Mouse (Mus musculus) thymus, adult 2 months (tissue): ENCODE measurements around the gene Gpr182. TPM values are rescaled to one million over a fixed set of nuclear protein-coding genes. Genes with fewer than 3 reads are reported as not detected.

Experiments used
- DNase-seq: peaks from one replicate; pipeline ENCODE4 v3.0.0; 2021
- H3K27ac ChIP-seq: fragments of 200-500 bp; 2 replicates; pipeline ENCODE4 v1.5.1; 2012; ENCODE audit warnings: low read length, control low read depth; ENCODE audit not compliant: control insufficient read depth, insufficient read depth
- H3K27me3 ChIP-seq: fragments of 200-500 bp; 2 replicates; pipeline ENCODE4 v1.6.1; 2012; ENCODE audit warnings: mild to moderate bottlenecking, low read length, moderate library complexity, mixed read lengths; ENCODE audit not compliant: control insufficient read depth, insufficient read depth
- H3K36me3 ChIP-seq: fragments of 200-500 bp; 2 replicates; pipeline ENCODE4 v1.6.1; 2012; ENCODE audit warnings: mild to moderate bottlenecking, low read length, moderate library complexity; ENCODE audit not compliant: control insufficient read depth, insufficient read depth
- H3K4me1 ChIP-seq: fragments of 200-500 bp; replicated peaks from 2 replicates; pipeline ENCODE4 v1.6.1; 2012; ENCODE audit warnings: low read length; ENCODE audit not compliant: control insufficient read depth, insufficient read depth
- H3K4me3 ChIP-seq: fragments of 200-500 bp; 2 replicates; pipeline ENCODE4 v1.5.1; 2012; ENCODE audit warnings: mild to moderate bottlenecking, low read length, control low read depth, moderate library complexity; ENCODE audit not compliant: control insufficient read depth, insufficient read depth
- CTCF ChIP-seq: fragments of 200-500 bp; IDR thresholded peaks from 2 replicates; pipeline ENCODE4 v1.5.1; 2012; ENCODE audit warnings: mild to moderate bottlenecking, control low read depth, low read length, moderate library complexity, borderline replicate concordance; ENCODE audit not compliant: control insufficient read depth, poor library complexity, insufficient read depth; ENCODE audit errors: extremely low read depth
- POLR2A ChIP-seq: fragments of 200-500 bp; IDR thresholded peaks from 2 replicates; pipeline ENCODE4 v1.6.1; 2012; ENCODE audit warnings: mild to moderate bottlenecking, low read length, control low read depth, moderate library complexity; ENCODE audit not compliant: control insufficient read depth, poor library complexity, insufficient read depth; ENCODE audit errors: extremely low read depth
- WGBS: fragments of 180-500 bp; shearing (Covaris S2); methylation state at CpG from one replicate; pipeline ENCODE4 v1.1.7; 2018; 5-methylcytosine and 5-hydroxymethylcytosine counted together
- polyA plus RNA-seq: library from polyadenylated mRNA; depleted of rRNA; stranded (reverse); fragments of >200 nt; gene quantifications from 2 replicates; pipeline ENCODE4 v1.2.3, GENCODE M21; 2012

The Gpr182 gene
- polyA plus RNA-seq, 1 experiment = 2.3 TPM

DNA sequence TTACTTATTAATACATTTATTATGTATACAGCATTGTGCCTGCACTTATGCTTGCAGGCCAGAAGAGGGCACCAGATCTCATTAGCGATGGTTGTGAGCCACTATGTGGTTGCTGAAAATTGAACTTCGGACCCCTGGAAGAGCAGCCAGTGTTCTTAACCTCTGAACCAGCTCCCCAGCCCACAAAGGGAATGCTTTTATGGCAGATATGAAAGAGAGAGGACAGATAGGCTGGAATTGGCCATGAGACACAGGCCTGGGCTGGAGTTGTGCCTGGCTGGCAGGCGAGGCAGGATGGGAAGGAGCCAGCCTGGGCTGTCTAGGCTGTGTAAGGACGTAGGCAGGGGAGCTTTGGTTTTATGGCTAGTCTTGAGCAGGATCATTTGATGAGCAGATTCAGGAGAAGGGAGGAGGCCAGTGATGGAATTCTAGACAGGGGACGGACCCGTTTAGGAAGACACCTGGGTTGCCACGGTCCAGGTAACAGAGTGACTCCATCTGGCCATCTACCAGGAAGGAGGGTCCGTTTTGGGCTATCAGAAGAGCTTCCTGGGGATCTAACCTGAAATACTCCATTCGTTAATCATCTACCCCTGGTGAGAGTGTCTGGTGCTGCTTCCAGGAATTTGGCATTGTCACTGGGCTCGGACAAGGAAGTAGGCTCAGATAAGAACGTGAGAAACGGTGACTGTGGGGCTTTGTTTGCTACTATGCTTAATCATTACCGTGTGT is 13.2 kb downstream of the Gpr182 start:
- peaks cover 12% of the 10 kb centered on the region for H3K4me1 ChIP-seq
- H3K27me3 ChIP-seq = no peaks in the 10 kb centered on the region; the same call in 1 of the 2 replicates
- H3K36me3 ChIP-seq = peaks cover 13% of the 10 kb centered on the region
- 52% methylated on average over 13 of the region's 13 CpGs for whole genome bisulfite sequencing
- no peak overlapping the region for H3K4me3 ChIP-seq
- H3K27ac ChIP-seq = no peak overlapping the region
- TF ChIP-seq CTCF (peak; percentile 62; the same call in 1 of the 2 replicates), POLR2A (no peak)
- peak; percentile 39 for DNase-seq

DNA sequence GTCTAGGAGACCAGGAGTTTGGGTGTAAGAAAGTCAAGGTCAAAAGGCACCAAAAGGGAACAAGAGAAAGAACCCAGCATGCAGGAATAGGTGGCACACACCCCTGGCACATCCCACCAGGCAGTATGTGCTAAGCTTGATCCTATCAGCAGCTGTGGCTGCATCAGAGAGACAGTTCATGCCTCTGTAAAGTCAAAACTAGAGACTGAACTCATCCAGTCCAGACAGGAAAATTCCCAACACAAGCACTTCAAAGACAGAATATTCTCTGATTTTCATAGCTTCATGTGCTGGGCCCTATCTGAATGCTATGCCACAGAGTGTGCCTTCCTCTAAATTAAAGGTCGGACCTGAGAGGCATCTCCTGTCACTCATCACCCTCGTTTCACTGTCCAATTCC is 14.0 kb downstream of the Gpr182 start:
- Histone ChIP-seq H3K27ac (no peak overlapping the region; the same call in 1 of the 2 replicates), H3K4me1 (peaks cover 12% of the 10 kb centered on the region), H3K36me3 (peaks cover 6% of the 10 kb centered on the region; the same call in 1 of the 2 replicates), H3K4me3 (no peak overlapping the region), H3K27me3 (no peaks in the 10 kb centered on the region; the same call in 1 of the 2 replicates)
- TF ChIP-seq CTCF = no peak
- no peak for TF ChIP-seq POLR2A
- WGBS = 58% methylated on average over 2 of the region's 2 CpGs
- DNase-seq = no peak

DNA sequence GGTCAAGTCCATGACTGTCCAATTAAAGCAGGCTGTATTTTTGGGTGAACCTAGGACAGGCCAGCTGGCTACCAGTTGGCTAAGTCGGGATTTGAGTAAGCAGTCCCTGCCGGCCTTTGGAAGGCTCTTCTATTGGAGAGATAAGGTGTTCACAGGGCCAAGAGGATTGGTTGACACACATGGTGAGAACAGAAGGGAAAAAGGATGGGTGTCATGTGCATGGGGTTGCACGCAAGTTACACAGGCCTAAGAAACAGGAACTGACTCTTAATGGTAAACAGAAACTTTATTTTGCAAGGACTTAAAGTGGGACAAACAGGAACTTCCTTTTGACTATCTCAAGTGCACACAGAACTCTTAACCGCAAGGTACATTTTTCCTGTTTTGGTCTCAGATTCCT is 14.6 kb downstream of the Gpr182 start:
- no peak overlapping the region for H3K4me3 ChIP-seq
- peaks cover 12% of the 10 kb centered on the region for H3K4me1 ChIP-seq
- 0 out of 2 replicates have a peak, but pooled peaks cover 1% of the 10 kb centered on the region for H3K36me3 ChIP-seq
- 46% methylated on average over 4 of the region's 4 CpGs for WGBS
- no peaks in the 10 kb centered on the region; the same call in 1 of the 2 replicates for H3K27me3 ChIP-seq
- no peak for TF ChIP-seq POLR2A
- no peak for DNase-seq
- H3K27ac ChIP-seq = no peak overlapping the region

DNA sequence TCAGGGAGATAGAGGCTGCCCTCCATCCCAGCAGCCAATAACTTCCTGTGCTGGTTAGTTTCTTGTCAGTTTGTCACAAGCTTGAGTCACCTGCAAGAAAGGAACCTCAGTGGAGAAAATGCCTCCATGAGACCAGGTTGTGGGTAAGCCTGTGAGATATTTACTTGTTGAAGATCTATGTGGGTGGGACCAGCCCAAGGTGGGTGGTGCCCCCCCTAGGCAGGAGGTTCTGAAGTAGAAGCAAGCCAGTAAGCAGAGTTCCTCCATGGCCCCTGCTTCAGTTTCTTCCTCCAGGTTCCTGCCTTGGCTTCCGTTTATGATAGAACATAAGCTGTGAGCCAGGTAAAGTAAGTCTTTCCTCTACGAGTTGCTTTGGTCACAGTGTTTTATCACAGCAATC is 15.3 kb downstream of the Gpr182 start:
- TF ChIP-seq POLR2A (no peak), CTCF (no peak)
- peaks cover 12% of the 10 kb centered on the region for H3K4me1 ChIP-seq

DNA sequence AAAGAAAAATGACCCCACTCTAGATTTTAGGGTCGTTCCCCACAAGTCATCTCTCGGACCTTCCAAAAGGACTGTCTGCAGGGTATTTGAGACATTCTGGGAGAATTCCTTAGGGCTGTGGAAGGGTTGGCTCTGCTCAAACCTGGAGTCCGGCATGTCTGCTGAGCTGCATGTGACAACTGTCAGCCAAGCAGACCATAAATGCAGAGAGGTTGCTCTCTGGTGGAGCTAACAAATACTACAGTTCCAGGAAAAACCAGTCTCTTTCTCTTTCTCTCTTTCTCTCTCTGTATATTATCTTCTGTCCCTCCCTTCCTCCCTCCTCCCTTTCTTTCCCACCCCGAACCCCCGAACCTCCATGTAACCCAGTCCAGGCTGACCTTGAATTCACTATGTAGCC is 17.1 kb downstream of the Gpr182 start:
- H3K27ac ChIP-seq = no peak overlapping the region
- 51% methylated on average over 5 of the region's 5 CpGs for WGBS
- peaks cover 8% of the 10 kb centered on the region for H3K4me1 ChIP-seq
- H3K36me3 ChIP-seq = no peaks in the 10 kb centered on the region
- no peaks in the 10 kb centered on the region for H3K27me3 ChIP-seq
- H3K4me3 ChIP-seq = no peak overlapping the region
- DNase-seq = no peak
- TF ChIP-seq POLR2A (no peak), CTCF (no peak)

More for the DNA sequence above, 15.3 kb downstream of the Gpr182 start:
- H3K27ac ChIP-seq = no peak overlapping the region
- no peaks in the 10 kb centered on the region for H3K36me3 ChIP-seq
- no peak for DNase-seq
- no peak overlapping the region for H3K4me3 ChIP-seq
- 41% methylated on average over 2 of the region's 2 CpGs for WGBS
- H3K27me3 ChIP-seq = no peaks in the 10 kb centered on the region; the same call in 1 of the 2 replicates

DNA sequence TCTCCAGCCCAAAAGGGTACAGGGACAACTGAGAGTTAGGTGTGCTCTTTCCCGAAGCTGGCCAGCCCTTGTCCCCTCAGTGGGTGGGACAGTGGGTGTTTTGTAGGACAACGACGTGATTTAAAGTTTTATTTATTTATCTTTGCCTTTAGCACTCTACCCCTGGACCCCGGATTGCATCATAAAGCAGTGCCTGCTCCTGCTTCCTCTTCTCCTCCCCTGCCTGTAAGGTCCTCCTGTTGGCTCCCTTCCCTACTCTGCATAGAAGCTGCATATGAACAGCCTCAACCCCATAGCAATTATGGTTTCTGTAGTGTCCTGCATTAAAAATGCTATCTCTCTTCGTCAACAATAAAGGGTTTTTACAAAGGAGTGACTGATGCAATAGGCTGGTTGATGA is 20.1 kb downstream of the Gpr182 start:
- H3K36me3 ChIP-seq = no peaks in the 10 kb centered on the region
- no peak overlapping the region for H3K27ac ChIP-seq
- H3K4me1 ChIP-seq = no peaks in the 10 kb centered on the region
- DNase-seq = no peak
- no peak overlapping the region for H3K4me3 ChIP-seq
- TF ChIP-seq CTCF = no peak
- 35% methylated on average over 5 of the region's 5 CpGs for WGBS
- no peaks in the 10 kb centered on the region for H3K27me3 ChIP-seq

DNA sequence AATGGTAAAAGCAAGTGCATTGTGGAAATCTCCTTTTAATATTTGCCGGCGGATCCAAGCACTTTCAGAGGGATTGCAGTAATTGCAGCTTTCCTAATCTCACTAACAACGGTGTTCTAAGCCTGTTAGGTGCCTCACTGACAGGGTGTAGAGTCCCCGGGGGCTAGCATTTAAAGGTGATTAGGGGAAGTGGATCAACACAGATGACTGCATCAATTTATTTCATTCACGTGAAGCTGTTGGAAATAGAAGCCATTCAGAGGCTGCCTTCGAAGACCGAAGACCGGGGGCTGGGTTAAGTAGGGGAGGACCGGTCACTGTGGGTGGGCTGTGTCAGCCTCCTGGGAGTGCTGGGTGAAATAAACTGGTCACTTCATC is 20.6 kb downstream of the Gpr182 start:
- Histone ChIP-seq H3K27ac (no peak overlapping the region), H3K4me1 (no peaks in the 10 kb centered on the region), H3K36me3 (no peaks in the 10 kb centered on the region), H3K27me3 (no peaks in the 10 kb centered on the region), H3K4me3 (no peak overlapping the region)
- DNase-seq = no peak
- TF ChIP-seq CTCF = no peak
- TF ChIP-seq POLR2A = no peak
- 71% methylated on average over 9 of the region's 9 CpGs for WGBS
